Mouse (Mus musculus) CH12.LX (cell line): ENCODE results near the gene 1110059E24Rik. TPM values are rescaled to one million over a fixed set of nuclear protein-coding genes. Genes with fewer than 3 reads are reported as not detected.
A peak's percentile ranks its signal among the peaks of the same experiment; 100 is the strongest.

ENCODE experiments used
- DNase-seq: peaks from one replicate; pipeline ENCODE4 v3.0.0-alpha.2; 2013; ENCODE audit errors: extremely low read depth
- H3K27ac ChIP-seq: 2 replicates; pipeline ENCODE4 v1.5.1; 2012; ENCODE audit warnings: low read depth, mild to moderate bottlenecking, control low read depth, moderate library complexity; ENCODE audit not compliant: insufficient read depth
- H3K27me3 ChIP-seq: replicated peaks from 2 replicates; pipeline ENCODE3; 2012; ENCODE audit warnings: inconsistent platforms
- H3K36me3 ChIP-seq, 2 experiments: replicated peaks in 1 of 2; 2 replicates each; pipeline versions ENCODE3 to v1.6.1; 2012; ENCODE audit warnings: inconsistent platforms in 1 of 2, low read length in 1 of 2, mild to moderate bottlenecking in 1 of 2, mixed read lengths in 1 of 2, moderate library complexity in 1 of 2; ENCODE audit not compliant: control insufficient read depth in 1 of 2, insufficient read depth in 1 of 2
- H3K4me1 ChIP-seq, 2 experiments: 2 replicates each; pipeline ENCODE4 v1.6.1; 2012; ENCODE audit warnings: inconsistent platforms in 1 of 2, moderate library complexity in 1 of 2; ENCODE audit not compliant: insufficient read depth in 2 of 2, control insufficient read depth in 1 of 2
- H3K4me2 ChIP-seq: 2 replicates; pipeline ENCODE4 v1.6.1; 2012; ENCODE audit warnings: low read depth, mild to moderate bottlenecking, control low read depth; ENCODE audit not compliant: poor library complexity, insufficient read depth, severe bottlenecking
- H3K4me3 ChIP-seq, 3 experiments: fragments of 150-350 bp in 1 of 3; sonication (generic) in 1 of 3; replicated peaks in 1 of 3; 2 replicates each; pipeline versions ENCODE3 to v1.5.1; 2011 to 2012; ENCODE audit warnings: low read depth in 2 of 3, low read length in 2 of 3, mild to moderate bottlenecking in 2 of 3, moderate library complexity in 2 of 3, control low read depth in 1 of 3, improper control_type of control experiment in 1 of 3, inconsistent platforms in 1 of 3, mixed read lengths in 1 of 3; ENCODE audit not compliant: poor library complexity in 1 of 3
- H3K79me2 ChIP-seq: replicated peaks from 2 replicates; pipeline ENCODE4 v1.6.1; 2012; ENCODE audit warnings: mild to moderate bottlenecking, moderate library complexity; ENCODE audit not compliant: control insufficient read depth, poor library complexity, insufficient read depth, severe bottlenecking; ENCODE audit errors: extremely low read depth
- H3K9ac ChIP-seq: 2 replicates; pipeline ENCODE4 v1.6.1; 2012; ENCODE audit warnings: low read depth, mild to moderate bottlenecking, control low read depth, moderate library complexity; ENCODE audit not compliant: insufficient read depth
- H3K9me3 ChIP-seq: replicated peaks from 2 replicates; pipeline ENCODE3; 2012; ENCODE audit warnings: low read length, inconsistent platforms, mixed read lengths
- BHLHE40 ChIP-seq: IDR thresholded peaks from 2 replicates; pipeline ENCODE4 v1.6.1; 2011; ENCODE audit warnings: mild to moderate bottlenecking, low read depth, low read length, improper control_type of control experiment
- CHD1 ChIP-seq: IDR thresholded peaks from 2 replicates; pipeline ENCODE4 v1.6.1; 2012; ENCODE audit warnings: low read depth, low read length, improper control_type of control experiment, inconsistent platforms
- CHD2 ChIP-seq: IDR thresholded peaks from 2 replicates; pipeline ENCODE4 v1.6.1; 2011; ENCODE audit warnings: low read length, improper control_type of control experiment
- CTCF ChIP-seq, 2 experiments: IDR thresholded peaks in 1 of 2; conservative IDR thresholded peaks in 1 of 2; 2 replicates each; pipeline ENCODE4 v1.5.1; 2011 to 2012; ENCODE audit warnings: low read depth in 2 of 2, low read length in 2 of 2, improper control_type of control experiment in 1 of 2, inconsistent platforms in 1 of 2, mild to moderate bottlenecking in 1 of 2, moderate library complexity in 1 of 2
- E2F4 ChIP-seq: IDR thresholded peaks from 2 replicates; pipeline ENCODE4 v1.6.1; 2011; ENCODE audit warnings: low read depth, low read length, improper control_type of control experiment; ENCODE audit not compliant: insufficient replicate concordance
- ELF1 ChIP-seq: IDR thresholded peaks from 2 replicates; pipeline ENCODE4 v1.6.1; 2014; ENCODE audit warnings: low read depth, mild to moderate bottlenecking, inconsistent platforms, low read length, improper control_type of control experiment
- EP300 ChIP-seq: IDR thresholded peaks from 2 replicates; pipeline ENCODE4 v1.6.1; 2011; ENCODE audit warnings: low read length, improper control_type of control experiment
- ETS1 ChIP-seq: conservative IDR thresholded peaks from 2 replicates; pipeline ENCODE4 v1.6.1; 2012; ENCODE audit warnings: low read depth, mild to moderate bottlenecking, inconsistent platforms, low read length, improper control_type of control experiment, moderate library complexity
- GABPA ChIP-seq: IDR thresholded peaks from 2 replicates; pipeline ENCODE4 v1.6.1; 2012; ENCODE audit warnings: low read depth, low read length, improper control_type of control experiment, inconsistent platforms; ENCODE audit not compliant: insufficient replicate concordance
- HCFC1 ChIP-seq: IDR thresholded peaks from 2 replicates; pipeline ENCODE4 v1.6.1; 2012; ENCODE audit warnings: low read depth, mild to moderate bottlenecking, inconsistent platforms, low read length, improper control_type of control experiment
- IRF4 ChIP-seq: IDR thresholded peaks from 2 replicates; pipeline ENCODE4 v1.6.1; 2014; ENCODE audit warnings: low read depth, mild to moderate bottlenecking, inconsistent platforms, low read length, improper control_type of control experiment
- JUN ChIP-seq: IDR thresholded peaks from 2 replicates; pipeline ENCODE4 v1.6.1; 2011; ENCODE audit warnings: low read depth, mild to moderate bottlenecking, low read length, improper control_type of control experiment, moderate library complexity; ENCODE audit not compliant: insufficient read depth
- JUND ChIP-seq: conservative IDR thresholded peaks from 2 replicates; pipeline ENCODE4 v1.6.1; 2011; ENCODE audit warnings: low read depth, low read length, improper control_type of control experiment
- KAT2A ChIP-seq: IDR thresholded peaks from 2 replicates; pipeline ENCODE4 v1.6.1; 2012; ENCODE audit warnings: low read length, improper control_type of control experiment, inconsistent platforms; ENCODE audit not compliant: insufficient replicate concordance
- MAFK ChIP-seq: IDR thresholded peaks from 2 replicates; pipeline ENCODE4 v1.6.1; 2011; ENCODE audit warnings: low read length, improper control_type of control experiment; ENCODE audit not compliant: insufficient replicate concordance
- MAX ChIP-seq: IDR thresholded peaks from 2 replicates; pipeline ENCODE4 v1.6.1; 2011; ENCODE audit warnings: low read length, improper control_type of control experiment
- MAZ ChIP-seq: IDR thresholded peaks from 2 replicates; pipeline ENCODE4 v1.6.1; 2012; ENCODE audit warnings: low read depth, mild to moderate bottlenecking, inconsistent platforms, low read length, improper control_type of control experiment, moderate library complexity
- MEF2A ChIP-seq: IDR thresholded peaks from 2 replicates; pipeline ENCODE4 v1.6.1; 2014; ENCODE audit warnings: low read depth, mild to moderate bottlenecking, inconsistent platforms, low read length, improper control_type of control experiment, borderline replicate concordance
- MXI1 ChIP-seq: IDR thresholded peaks from 2 replicates; pipeline ENCODE4 v1.6.1; 2011; ENCODE audit warnings: mild to moderate bottlenecking, low read depth, low read length, improper control_type of control experiment
- MYC ChIP-seq: IDR thresholded peaks from 2 replicates; pipeline ENCODE4 v1.6.1; 2011; ENCODE audit warnings: low read depth, mild to moderate bottlenecking, improper control_type of control experiment, low read length
- NELFE ChIP-seq: IDR thresholded peaks from 2 replicates; pipeline ENCODE4 v1.6.1; 2011; ENCODE audit warnings: low read depth, low read length, improper control_type of control experiment
- NRF1 ChIP-seq: IDR thresholded peaks from 2 replicates; pipeline ENCODE4 v1.6.1; 2014; ENCODE audit warnings: low read depth, mild to moderate bottlenecking, inconsistent platforms, low read length, improper control_type of control experiment, moderate library complexity
- PAX5 ChIP-seq: IDR thresholded peaks from 2 replicates; pipeline ENCODE4 v1.6.1; 2012; ENCODE audit warnings: low read length, inconsistent platforms, mixed read lengths
- POLR2A ChIP-seq: IDR thresholded peaks from 2 replicates; pipeline ENCODE4 v1.6.1; 2011; ENCODE audit warnings: low read depth, mild to moderate bottlenecking, improper control_type of control experiment, low read length
- POLR2AphosphoS2 ChIP-seq: IDR thresholded peaks from 2 replicates; pipeline ENCODE4 v1.6.1; 2011; ENCODE audit warnings: low read depth, low read length, improper control_type of control experiment
- RAD21 ChIP-seq: IDR thresholded peaks from 2 replicates; pipeline ENCODE4 v1.6.1; 2011; ENCODE audit warnings: low read depth, mild to moderate bottlenecking, low read length, improper control_type of control experiment, moderate library complexity
- RCOR1 ChIP-seq: conservative IDR thresholded peaks from 2 replicates; pipeline ENCODE4 v1.6.1; 2012; ENCODE audit warnings: low read depth, mild to moderate bottlenecking, inconsistent platforms, low read length, improper control_type of control experiment
- SMC3 ChIP-seq: IDR thresholded peaks from 2 replicates; pipeline ENCODE4 v1.6.1; 2011; ENCODE audit warnings: low read depth, low read length, improper control_type of control experiment
- TBP ChIP-seq: conservative IDR thresholded peaks from 2 replicates; pipeline ENCODE4 v1.6.1; 2011; ENCODE audit warnings: low read depth, low read length, improper control_type of control experiment
- TCF12 ChIP-seq: IDR thresholded peaks from 2 replicates; pipeline ENCODE4 v1.6.1; 2014; ENCODE audit warnings: low read depth, mild to moderate bottlenecking, inconsistent platforms, low read length, improper control_type of control experiment
- UBTF ChIP-seq: IDR thresholded peaks from 2 replicates; pipeline ENCODE4 v1.6.1; 2012; ENCODE audit warnings: low read depth, mild to moderate bottlenecking, inconsistent platforms, low read length, improper control_type of control experiment, moderate library complexity
- USF1 ChIP-seq: IDR thresholded peaks from 2 replicates; pipeline ENCODE4 v1.6.1; 2014; ENCODE audit warnings: low read depth, mild to moderate bottlenecking, inconsistent platforms, low read length, improper control_type of control experiment
- USF2 ChIP-seq: conservative IDR thresholded peaks from 2 replicates; pipeline ENCODE4 v1.6.1; 2011; ENCODE audit warnings: low read depth, low read length, improper control_type of control experiment
- ZC3H11A ChIP-seq: IDR thresholded peaks from 2 replicates; pipeline ENCODE4 v1.6.1; 2012; ENCODE audit warnings: low read depth, mild to moderate bottlenecking, inconsistent platforms, low read length, improper control_type of control experiment
- ZKSCAN1 ChIP-seq: IDR thresholded peaks from 2 replicates; pipeline ENCODE4 v1.6.1; 2012; ENCODE audit warnings: low read depth, inconsistent platforms, low read length, improper control_type of control experiment, borderline replicate concordance
- ZMIZ1 ChIP-seq: IDR thresholded peaks from 2 replicates; pipeline ENCODE4 v1.6.1; 2012; ENCODE audit warnings: low read depth, mild to moderate bottlenecking, inconsistent platforms, low read length, improper control_type of control experiment
- ZNF384 ChIP-seq: IDR thresholded peaks from 2 replicates; pipeline ENCODE4 v1.6.1; 2012; ENCODE audit warnings: low read depth, low read length, improper control_type of control experiment, inconsistent platforms
- dilution Hi-C: fragments of 300-500 bp; cut with MboI; formaldehyde crosslinking; loops from 2 replicates; pipeline ENCODE4 v1.14.3; 2020; ENCODE audit warnings: low sequenced_read_pairs; ENCODE audit not compliant: extremely low pct_unique_long_range_greater_than_20kb, extremely low pct_ligation_motif_present
- in situ Hi-C: fragments of 300-500 bp; cut with MboI; formaldehyde crosslinking; loops from 3 replicates; pipeline ENCODE4 v1.14.3; 2019; ENCODE audit warnings: low sequenced_read_pairs, low pct_ligation_motif_present, low pct_unique_long_range_greater_than_20kb, mixed read lengths
- polyA plus RNA-seq: library from polyadenylated mRNA; unstranded; fragments of >175 nt; gene quantifications from 2 replicates; pipeline ENCODE4 v1.2.1, GENCODE M21; 2012; ENCODE audit warnings: low read depth; ENCODE audit not compliant: insufficient read length
- total RNA-seq, 2 experiments: library from RNA; depleted of rRNA; stranded (reverse); fragments of 300-350 nt in 1 of 2; fragments of >200 nt in 1 of 2; gene quantifications; 2 replicates each; pipeline ENCODE4 v1.2.3; 2012 to 2014

Gene 1110059E24Rik
- total RNA-seq (2012; rRNA removed) (25.5 and 29.5 TPM in 2 replicates), total RNA-seq (2014; rRNA removed) (106 and 126 TPM in 2 replicates), polyA plus RNA-seq (38.8 and 52.9 TPM in 2 replicates)

DNA sequence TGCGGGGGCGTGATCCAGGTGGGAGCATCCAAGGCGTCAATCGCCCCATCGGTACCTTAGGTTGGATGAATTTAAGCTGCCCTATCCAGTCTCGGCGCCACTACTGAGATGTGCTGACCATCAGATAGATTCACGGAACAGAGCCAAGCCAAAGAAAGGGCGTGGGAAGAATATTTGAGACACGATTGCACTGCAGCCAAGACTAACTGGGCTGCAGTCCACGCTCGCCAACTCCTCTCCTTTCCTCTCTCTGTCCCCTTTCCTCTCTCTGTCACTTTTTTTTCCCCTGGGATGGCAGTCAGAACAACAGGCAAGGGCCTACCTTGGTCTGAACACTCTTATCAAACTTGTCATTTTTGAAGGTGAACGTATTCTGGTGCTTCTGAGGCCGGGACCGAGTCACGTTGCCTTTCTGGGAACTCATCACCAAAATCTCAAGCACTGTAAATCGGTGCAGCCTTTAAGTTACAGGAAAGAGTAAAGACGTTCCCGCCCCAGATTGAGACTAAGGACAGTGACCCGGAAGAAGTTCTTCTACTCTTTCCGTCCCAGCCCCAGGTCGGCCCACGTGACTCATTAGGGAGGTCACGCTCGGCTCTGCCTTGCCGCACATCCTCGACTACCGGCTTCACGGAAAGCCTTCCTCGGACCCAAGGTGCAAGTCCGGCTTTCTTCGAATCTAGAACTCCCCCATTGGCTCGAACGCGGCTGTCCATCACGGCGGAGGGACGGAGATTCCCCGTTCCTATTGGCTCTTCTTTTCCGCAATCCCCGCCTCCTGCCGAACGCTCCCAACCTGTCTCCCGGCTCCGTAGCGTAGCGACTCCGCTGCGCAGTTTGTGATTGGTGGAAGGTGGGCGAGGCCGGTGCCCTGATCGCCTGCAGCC lies at the start of gene 1110059E24Rik:
Gene 1110059E24Rik, minus strand, starts transcription at position 692 of the 887 bp plus-strand sequence.
- peaks cover 2 to 28% of the 10 kb centered on the region in 2 experiments for H3K36me3 ChIP-seq
- H3K79me2 ChIP-seq = peaks cover 70% of the 10 kb centered on the region
- H3K9ac ChIP-seq = peak within 1 kb of the TSS; percentile 89
- no peaks in the 10 kb centered on the region for H3K27me3 ChIP-seq
- in situ Hi-C loops (loop anchor here (5.0 to 10.0 kb wide), 4 partner anchors 55 to 278 kb away; no protein-coding TSS in a partner anchor), dilution Hi-C loops (no loop called here)
- H3K4me3 ChIP-seq = peak within 1 kb of the TSS; percentile 87 to 91 (median 91)
- DNase-seq = peak; percentile 99
- no peaks in the 10 kb centered on the region for H3K9me3 ChIP-seq
- H3K4me1 ChIP-seq = peaks cover 12 to 46% of the 10 kb centered on the region in 2 experiments
- H3K27ac ChIP-seq = peak within 1 kb of the TSS; percentile 79
- peak within 1 kb of the TSS; percentile 69 for H3K4me2 ChIP-seq
- TF ChIP-seq POLR2AphosphoS2 (no peak), RAD21 (no peak), PAX5 (no peak), ELF1 (peak; percentile 87), POLR2A (peak; percentile 64), MYC (peak; percentile 74; the same call in 1 of the 2 replicates), UBTF (no peak), NELFE (peak; percentile 59), CHD2 (peak; percentile 92), GABPA (no peak), USF1 (peak; percentile 99), ZKSCAN1 (no peak), KAT2A (peak; percentile 67; the same call in 1 of the 2 replicates), ZNF384 (no peak), IRF4 (peak; percentile 65), E2F4 (peak; percentile 92; the same call in 1 of the 2 replicates), HCFC1 (peak; percentile 88), USF2 (peak; percentile 97), MXI1 (peak; percentile 78; the same call in 1 of the 2 replicates), JUND (no peak; the same call in 1 of the 2 replicates), MAZ (no peak; the same call in 1 of the 2 replicates), SMC3 (no peak), MEF2A (peak; percentile 62; the same call in 1 of the 2 replicates), CHD1 (no peak; the same call in 1 of the 2 replicates), JUN (no peak), BHLHE40 (peak; percentile 97), EP300 (no peak), TBP (no peak), ZC3H11A (no peak), ZMIZ1 (peak; percentile 37; the same call in 1 of the 2 replicates), MAFK (no peak), MAX (peak; percentile 98), NRF1 (peak; percentile 52; the same call in 1 of the 2 replicates), CTCF (conservative IDR thresholded peaks at IDR 0.05 in 1 of 2, IDR thresholded peaks at IDR 0.05 in 1 of 2; ENCODE audit: low read depth in 2 of 2, low read length in 2 of 2) (no peak), TCF12 (peak; percentile 62), ETS1 (peak; percentile 59), RCOR1 (no peak)
